Mouse (Mus musculus) liver, embryonic 14 days (tissue): Measurements from ENCODE around the gene 2610318N02Rik. TPM values are rescaled to one million over a fixed set of nuclear protein-coding genes. Genes with fewer than 3 reads are reported as not detected.

Experiments used
- polyA plus RNA-seq: library from polyadenylated mRNA; depleted of rRNA; stranded (reverse); fragments of >200 nt; gene quantifications from 2 replicates; pipeline ENCODE4 v1.2.3, GENCODE M21; 2012; rRNA removed

2610318N02Rik gene
- polyA plus RNA-seq, result 23.3 and 23.4 TPM in 2 replicates

GRCm38 (mm10) chr16:17124871-17125520 is at the start of gene 2610318N02Rik:
2610318N02Rik (minus strand) TSS chr16:17125167.

GRCm38 (mm10) chr16:17146772-17147235 is 21.8 kb upstream of the 2610318N02Rik start, which contains the start of gene Ccdc116:
Ccdc116 (minus strand) TSS chr16:17147229.

GRCm38 (mm10) chr16:17144339-17144738 is 19.4 kb upstream of the 2610318N02Rik start, which contains the start of gene Ydjc:
Ydjc (plus strand) TSS chr16:17144621.

GRCm38 (mm10) chr16:17132089-17132905 is 7.3 kb upstream of the 2610318N02Rik start, which contains the start of gene Sdf2l1:
Sdf2l1 (minus strand) TSS chr16:17132383.

GRCm38 (mm10) chr16:17110771-17111743 is 13.9 kb downstream of the 2610318N02Rik start, which contains the start of gene Ppil2:
Ppil2 (minus strand) TSS chr16:17111257.

GRCm38 (mm10) chr16:17069511-17070443 is 55.2 kb downstream of the 2610318N02Rik start, which contains the start of gene Ypel1:
Ypel1 (plus strand) TSS chr16:17069696.

Other genes starting within 250 kb of the 2610318N02Rik start
- gene Ppm1f, start 228.7 kb downstream of the 2610318N02Rik start, polyA plus RNA-seq, result 4.8 and 5.5 TPM in 2 replicates
- 54.9 and 64.9 TPM in 2 replicates for gene Mapk1, start 141.8 kb downstream of the 2610318N02Rik start, polyA plus RNA-seq
- gene Ypel1, start 55.5 kb downstream of the 2610318N02Rik start, polyA plus RNA-seq, result 0.32 and 0.42 TPM in 2 replicates
- 32.2 and 35.2 TPM in 2 replicates for gene Ppil2, start 13.9 kb downstream of the 2610318N02Rik start, polyA plus RNA-seq
- gene Sdf2l1, start 7.2 kb upstream of the 2610318N02Rik start, polyA plus RNA-seq, result 23.8 and 24.0 TPM in 2 replicates
- 8.4 and 9.2 TPM in 2 replicates for gene Ydjc, start 19.5 kb upstream of the 2610318N02Rik start, polyA plus RNA-seq
- 0.76 and 0.99 TPM in 2 replicates for gene Ccdc116, start 22.1 kb upstream of the 2610318N02Rik start, polyA plus RNA-seq
- 69.6 and 76.0 TPM in 2 replicates for gene Ube2l3, start 77.5 kb upstream of the 2610318N02Rik start, polyA plus RNA-seq
- gene Rimbp3, start 83.4 kb upstream of the 2610318N02Rik start, polyA plus RNA-seq, result 0.03 TPM in 2 replicates
- 2.0 and 2.4 TPM in 2 replicates for gene Hic2, start 108.4 kb upstream of the 2610318N02Rik start, polyA plus RNA-seq
- 3.9 and 4.2 TPM in 2 replicates for gene Tmem191c, start 150.9 kb upstream of the 2610318N02Rik start, polyA plus RNA-seq
- gene Serpind1, start 206.2 kb upstream of the 2610318N02Rik start, polyA plus RNA-seq, result 102 and 121 TPM in 2 replicates